In the genomic region with DNA sequence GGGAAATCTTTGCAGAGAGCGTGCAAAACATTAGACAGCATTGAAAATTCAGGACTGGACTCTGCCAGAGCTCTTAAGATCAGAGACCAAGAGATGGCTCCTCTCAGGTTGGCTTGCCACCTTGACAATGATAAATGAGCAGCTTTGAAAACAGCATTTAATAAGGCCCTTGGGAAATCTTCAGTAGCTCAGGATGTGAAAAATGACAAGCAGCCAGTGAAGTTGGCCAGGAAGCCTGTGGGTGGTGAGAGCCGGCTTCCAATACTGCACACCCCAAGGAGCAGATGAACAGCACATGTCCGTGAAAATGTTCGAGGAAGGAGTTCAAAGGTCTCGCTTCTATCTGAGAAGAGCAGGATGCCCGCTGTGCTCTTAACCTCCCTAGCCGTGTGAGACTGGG, we compare ENCODE assay signal across 18 mouse cellular contexts.
DNase-seq lines count a peak whose midpoint lies in the region; ATAC-seq and TF ChIP-seq lines count a peak whose summit lies in the region.
"Had no signal": no experiment of that assay in that cellular context is flagged by ENCODE, and none has a peak within 500 bp of the region (broad histone marks: within the 10 kb centered on the region; RNA-seq: fewer than 3 reads in every experiment).

No protein-coding gene starts in this region.

- no peak for TF ChIP-seq POLR2A in brain, embryonic 14.5 days (IDR thresholded peaks at IDR 0.05; ENCODE audit: borderline replicate concordance, extremely low read depth, insufficient read depth, insufficient read length, poor library complexity, severe bottlenecking)

- no peak overlapping the region for H3K9ac ChIP-seq in hindbrain, embryonic 16.5 days (ENCODE audit: low read depth, low read length)
- H3K9ac ChIP-seq: limb, embryonic 15.5 days had no signal

- WGBS in hindbrain, embryonic 16.5 days = 43% methylated on average over 7 of the region's 7 CpGs

- H3K27ac ChIP-seq in hindbrain, embryonic 16.5 days (ENCODE audit: low read depth, low read length) = peak overlapping the region; percentile 20; the same call in 1 of the 2 replicates
- H3K27ac ChIP-seq: left cerebral cortex, adult 2 months; limb, embryonic 15.5 days; stomach, postnatal 0 days had no signal

- peaks cover 4% of the 10 kb centered on the region for H3K4me1 ChIP-seq in hindbrain, embryonic 16.5 days (ENCODE audit: control insufficient read depth, insufficient read depth, low read depth, low read length)
- H3K4me1 ChIP-seq: limb, embryonic 15.5 days had no signal

- ATAC-seq in cerebellum, adult (ENCODE audit: insufficient number of reproducible peaks, low FRiP score, low TSS enrichment) = no peak
- ATAC-seq in hindbrain, embryonic 16.5 days = peak; percentile 42; the same call in 1 of the 2 replicates
- ATAC-seq: intestine, postnatal 0 days; Patski had no signal

- DNase-seq in cerebellum, adult 11-12 months = peak; percentile 46
- DNase-seq in brain, embryonic 14.5 days (ENCODE audit: low read depth) = peak; percentile 44
- DNase-seq in embryo, embryonic 10 days (ENCODE audit: low spot score) = peak; percentile 47
- DNase-seq in lung, postnatal 25 days (ENCODE audit: low spot score) = no peak
- no peak for DNase-seq in layer of hippocampus, adult 11-12 months (ENCODE audit: low spot score)
- DNase-seq in left cerebral cortex, postnatal 14 days (ENCODE audit: low spot score in 2 of 2) = no peak
- DNase-seq: heart, postnatal 14 days; kidney, postnatal 25 days; lung, adult 18-20 months; spleen, adult 18-20 months; thymus, postnatal 4 days had no signal

- H3K9me3 ChIP-seq in hindbrain, embryonic 16.5 days (ENCODE audit: control insufficient read depth, low read length) = no peaks in the 10 kb centered on the region
- H3K9me3 ChIP-seq: limb, embryonic 15.5 days had no signal

- no peaks in the 10 kb centered on the region for H3K36me3 ChIP-seq in hindbrain, embryonic 16.5 days (ENCODE audit: control insufficient read depth, insufficient read depth, low read length)
- H3K36me3 ChIP-seq: limb, embryonic 15.5 days had no signal

- intact Hi-C loops in left cerebral cortex, postnatal 14 days (cut with DNase I) = no loop called here

- no peak overlapping the region for H3K4me2 ChIP-seq in hindbrain, embryonic 16.5 days (ENCODE audit: low read length)
- H3K4me2 ChIP-seq: limb, embryonic 15.5 days had no signal

- H3K4me3 ChIP-seq in hindbrain, embryonic 16.5 days (ENCODE audit: low read length) = no peak overlapping the region
- H3K4me3 ChIP-seq: left cerebral cortex, adult 2 months; limb, embryonic 15.5 days had no signal

- H3K27me3 ChIP-seq in hindbrain, embryonic 16.5 days (replicated peaks; ENCODE audit: control insufficient read depth, insufficient read depth, low read length) = no peaks in the 10 kb centered on the region
- H3K27me3 ChIP-seq: limb, embryonic 15.5 days; Patski had no signal

- TF ChIP-seq CTCF in brain, embryonic 14.5 days (IDR thresholded peaks at IDR 0.05; ENCODE audit: borderline replicate concordance, extremely low read depth, insufficient read depth, insufficient read length) = no peak

Comparison
In these comparisons a context has a peak if more than half of its experiments do, and no peak if none do; other contexts are left out.
1. DNase-seq: peak in cerebellum, adult 11-12 months (single experiment), brain, embryonic 14.5 days (single experiment) and embryo, embryonic 10 days (single experiment); none in lung, postnatal 25 days (single experiment), layer of hippocampus, adult 11-12 months (single experiment) and left cerebral cortex, postnatal 14 days (0 of 2).